Mouse (Mus musculus) forebrain, embryonic 12.5 days (tissue): ENCODE results near the gene Hsph1. TPM values are rescaled to one million over a fixed set of nuclear protein-coding genes. Genes with fewer than 3 reads are reported as not detected.

Source experiments
- ATAC-seq: fragments of 200-750 bp; cut with Nextera tagmentation; 2 replicates; pipeline ENCODE4 v1.8.0; 2017; ENCODE audit warnings: moderate TSS enrichment; ENCODE audit not compliant: low FRiP score
- H3K27ac ChIP-seq: fragments of 300-500 bp; sonication (generic); 2 replicates; pipeline ENCODE4 v1.5.1; 2016; ENCODE audit warnings: mild to moderate bottlenecking
- H3K27me3 ChIP-seq: fragments of 300-500 bp; sonication (generic); 2 replicates; pipeline ENCODE4 v1.6.1; 2016; ENCODE audit warnings: mild to moderate bottlenecking
- H3K36me3 ChIP-seq: fragments of 300-500 bp; sonication (generic); replicated peaks from 2 replicates; pipeline ENCODE4 v1.6.1; 2016; ENCODE audit warnings: mild to moderate bottlenecking
- H3K4me1 ChIP-seq: fragments of 300-500 bp; sonication (generic); 2 replicates; pipeline ENCODE4 v1.6.1; 2016
- H3K4me2 ChIP-seq: fragments of 300-500 bp; sonication (generic); 2 replicates; pipeline ENCODE4 v1.6.1; 2016; ENCODE audit warnings: mild to moderate bottlenecking, moderate library complexity
- H3K4me3 ChIP-seq: fragments of 300-500 bp; sonication (generic); replicated peaks from 2 replicates; pipeline ENCODE4 v1.5.1; 2016; ENCODE audit warnings: mild to moderate bottlenecking
- H3K9ac ChIP-seq: fragments of 300-500 bp; sonication (generic); 2 replicates; pipeline ENCODE4 v1.6.1; 2016; ENCODE audit warnings: mild to moderate bottlenecking
- H3K9me3 ChIP-seq: fragments of 300-500 bp; sonication (generic); 2 replicates; pipeline ENCODE4 v1.6.1; 2016
- WGBS: fragments of 180-500 bp; shearing (Covaris S2); methylation state at CpG from one replicate; pipeline ENCODE4 v1.1.7; 2016; 5-methylcytosine and 5-hydroxymethylcytosine counted together
- polyA plus RNA-seq: library from polyadenylated mRNA; unstranded; fragments of >200 nt; fragmentation: Nextera tagmentation; extraction: Ambion mirVana; gene quantifications from 2 replicates; pipeline ENCODE4 v1.2.1, GENCODE M21; 2016

Gene Hsph1
- polyA plus RNA-seq, 1 experiment from 2014 or later, result 123 TPM

DNA sequence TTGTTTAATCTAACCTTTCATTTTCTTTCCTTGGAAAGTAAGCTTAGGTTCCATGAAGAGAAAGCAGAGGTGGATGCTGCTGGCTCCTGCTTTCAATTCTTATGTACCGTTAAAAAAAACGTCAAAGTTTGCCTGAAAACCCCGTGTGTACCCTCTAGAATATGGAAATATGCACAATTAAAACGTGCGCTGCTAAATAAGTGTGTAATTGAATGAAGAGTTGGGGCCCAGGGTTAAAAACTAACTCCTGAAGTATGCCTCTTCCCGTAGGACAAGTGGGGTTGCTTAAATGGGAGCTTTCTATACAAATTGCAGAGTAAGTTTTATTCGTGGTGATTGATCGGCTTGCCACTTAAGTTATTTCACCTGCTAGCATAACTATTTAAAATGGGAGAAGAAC lies 1.1 kb upstream of the Hsph1 start:
- no peak for ATAC-seq
- Histone ChIP-seq H3K27me3 (no peaks in the 10 kb centered on the region), H3K9ac (no peak overlapping the region; the same call in 1 of the 2 replicates), H3K36me3 (peaks cover 14% of the 10 kb centered on the region), H3K9me3 (no peaks in the 10 kb centered on the region), H3K27ac (no peak overlapping the region), H3K4me3 (peak overlapping the region; percentile 75; the same call in 1 of the 2 replicates), H3K4me1 (peaks cover 29% of the 10 kb centered on the region), H3K4me2 (peak overlapping the region; percentile 95)
- 48% methylated on average over 8 of the region's 8 CpGs for WGBS

DNA sequence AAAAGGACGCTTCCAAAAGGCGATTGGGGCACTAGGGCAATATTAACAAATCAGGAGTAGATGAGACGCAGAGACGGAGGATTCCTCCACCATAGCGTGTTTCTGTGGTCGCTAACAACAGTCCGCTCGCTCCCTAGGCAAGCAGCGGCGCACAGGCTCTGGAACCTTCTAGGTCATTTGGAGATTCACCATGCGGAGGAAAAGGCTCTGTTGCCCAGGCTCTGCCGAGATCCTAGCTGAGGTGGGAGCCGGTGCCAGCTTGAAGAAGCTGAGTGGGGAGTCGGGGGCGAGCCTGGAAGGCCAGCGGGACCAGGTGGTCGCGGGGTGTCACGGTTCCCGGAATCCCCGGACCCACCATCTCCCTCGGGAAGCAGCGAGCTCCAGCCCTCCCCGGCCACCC lies 620 bp downstream of the Hsph1 start:
- no peaks in the 10 kb centered on the region for H3K27me3 ChIP-seq
- H3K4me2 ChIP-seq, result peak overlapping the region; percentile 95
- peak overlapping the region; percentile 84 for H3K9ac ChIP-seq
- WGBS, result under 1% methylated on average over 24 of the region's 24 CpGs
- H3K4me1 ChIP-seq, result peaks cover 29% of the 10 kb centered on the region
- peak overlapping the region; percentile 81 for H3K27ac ChIP-seq
- no peak for ATAC-seq
- no peaks in the 10 kb centered on the region for H3K9me3 ChIP-seq
- H3K4me3 ChIP-seq, result peak overlapping the region; percentile 75
- peaks cover 32% of the 10 kb centered on the region for H3K36me3 ChIP-seq

DNA sequence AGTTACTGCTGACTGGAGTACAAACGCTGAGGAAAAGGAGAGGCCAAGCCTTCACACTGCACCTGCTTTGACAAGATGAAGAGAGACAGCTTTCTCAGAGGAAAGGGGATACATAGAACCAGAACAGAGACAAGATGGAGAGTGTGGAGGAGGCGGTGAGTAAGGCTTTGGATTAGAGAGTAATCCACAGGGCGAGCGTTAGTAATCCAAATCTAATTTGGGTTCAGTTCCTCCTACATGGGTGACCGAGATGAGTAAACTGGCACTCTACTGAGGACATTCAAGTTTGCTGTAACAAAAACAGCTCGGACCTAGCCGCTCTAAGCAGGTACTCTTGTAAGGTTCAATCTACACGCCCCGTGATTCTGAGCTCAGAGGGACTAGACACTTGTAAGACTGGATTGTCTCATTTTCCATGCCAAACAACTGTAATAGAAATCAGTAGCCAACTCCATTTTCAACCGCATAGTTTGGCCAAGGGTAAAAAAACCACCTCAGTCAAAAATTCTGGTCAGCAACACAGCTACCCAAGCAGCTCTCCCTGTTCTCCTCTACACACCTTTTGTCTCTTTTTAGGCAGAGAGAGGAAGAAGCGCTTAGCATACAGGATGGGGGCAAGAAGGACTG lies 1.7 kb downstream of the Hsph1 start:
- peaks cover 42% of the 10 kb centered on the region for H3K36me3 ChIP-seq
- H3K9me3 ChIP-seq, result no peaks in the 10 kb centered on the region
- peak overlapping the region; percentile 75 for H3K4me3 ChIP-seq
- ATAC-seq, result no peak
- peak overlapping the region; percentile 84 for H3K9ac ChIP-seq
- no peaks in the 10 kb centered on the region for H3K27me3 ChIP-seq
- peak overlapping the region; percentile 95 for H3K4me2 ChIP-seq
- H3K4me1 ChIP-seq, result peaks cover 29% of the 10 kb centered on the region
- H3K27ac ChIP-seq, result no peak overlapping the region
- 71% methylated on average over 11 of the region's 11 CpGs for WGBS

DNA sequence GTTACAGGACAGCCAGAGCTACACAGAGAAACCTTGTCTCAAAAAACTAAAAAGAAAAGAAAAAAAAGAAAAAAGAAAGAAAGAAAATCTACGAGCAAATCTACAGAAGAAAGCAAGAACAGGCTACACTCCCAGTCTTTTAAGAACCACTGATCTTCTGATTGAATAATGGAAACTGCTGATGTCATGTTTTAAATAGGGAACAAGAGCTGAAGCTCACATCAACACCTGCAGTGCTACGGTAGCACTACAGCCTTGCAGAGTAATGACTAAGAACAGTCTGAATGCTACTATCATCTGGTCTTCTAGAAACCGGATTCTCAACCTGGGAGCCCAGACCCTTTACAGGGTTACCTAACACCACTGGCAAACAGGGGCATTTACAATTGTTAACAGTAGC lies 10.6 kb downstream of the Hsph1 start:
- Histone ChIP-seq H3K4me1 (no peaks in the 10 kb centered on the region), H3K27me3 (no peaks in the 10 kb centered on the region), H3K36me3 (peaks cover 94% of the 10 kb centered on the region), H3K4me2 (no peak overlapping the region), H3K27ac (no peak overlapping the region), H3K9me3 (no peaks in the 10 kb centered on the region), H3K4me3 (no peak overlapping the region), H3K9ac (no peak overlapping the region)
- ATAC-seq, result no peak
- 83% methylated on average over 3 of the region's 3 CpGs for whole genome bisulfite sequencing

DNA sequence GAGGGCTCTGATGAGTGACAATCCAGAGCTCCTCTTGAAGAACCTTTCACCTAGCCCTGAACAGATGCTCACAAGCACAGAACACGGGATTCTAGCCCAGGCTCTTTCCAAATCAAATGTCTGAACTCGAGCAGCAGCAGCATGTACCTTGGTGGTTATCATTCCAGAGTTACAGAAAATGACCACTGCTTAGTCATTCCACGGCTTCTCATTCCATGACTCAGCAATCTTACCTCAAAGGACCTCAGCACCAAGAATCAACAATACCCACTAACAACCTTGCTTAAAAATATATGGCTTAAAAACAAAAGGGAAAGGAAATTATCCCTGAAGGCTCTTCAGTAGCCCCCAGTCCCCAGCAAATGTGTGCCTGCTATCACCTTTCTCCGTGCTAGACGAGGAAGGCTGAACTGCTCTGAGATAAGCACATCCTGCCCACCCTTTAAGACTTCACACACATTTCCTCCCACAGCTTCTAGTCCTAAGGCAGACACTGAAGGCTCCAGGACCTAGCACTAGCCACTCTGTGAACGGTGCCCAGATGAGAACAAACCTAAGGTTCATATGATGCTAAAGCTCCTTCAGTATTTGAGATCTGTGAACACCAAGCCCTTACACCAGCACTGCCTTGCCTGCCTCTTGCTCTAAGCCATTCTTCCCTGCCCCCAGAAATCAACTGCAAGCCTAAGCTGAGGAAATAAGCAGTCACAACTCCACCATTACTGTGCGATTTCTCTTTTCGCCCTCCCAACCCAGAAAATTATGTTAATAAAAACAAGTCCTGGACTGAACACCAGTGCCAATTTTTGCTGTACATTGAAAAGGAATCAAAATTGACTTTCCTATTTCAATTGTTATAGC lies 12.1 kb downstream of the Hsph1 start:
- no peak overlapping the region for H3K9ac ChIP-seq
- no peak overlapping the region for H3K27ac ChIP-seq
- peaks cover 94% of the 10 kb centered on the region for H3K36me3 ChIP-seq
- H3K4me3 ChIP-seq, result no peak overlapping the region
- WGBS, result 90% methylated on average over 8 of the region's 8 CpGs
- H3K27me3 ChIP-seq, result no peaks in the 10 kb centered on the region
- no peaks in the 10 kb centered on the region for H3K4me1 ChIP-seq
- ATAC-seq, result no peak
- H3K9me3 ChIP-seq, result no peaks in the 10 kb centered on the region
- no peak overlapping the region for H3K4me2 ChIP-seq

DNA sequence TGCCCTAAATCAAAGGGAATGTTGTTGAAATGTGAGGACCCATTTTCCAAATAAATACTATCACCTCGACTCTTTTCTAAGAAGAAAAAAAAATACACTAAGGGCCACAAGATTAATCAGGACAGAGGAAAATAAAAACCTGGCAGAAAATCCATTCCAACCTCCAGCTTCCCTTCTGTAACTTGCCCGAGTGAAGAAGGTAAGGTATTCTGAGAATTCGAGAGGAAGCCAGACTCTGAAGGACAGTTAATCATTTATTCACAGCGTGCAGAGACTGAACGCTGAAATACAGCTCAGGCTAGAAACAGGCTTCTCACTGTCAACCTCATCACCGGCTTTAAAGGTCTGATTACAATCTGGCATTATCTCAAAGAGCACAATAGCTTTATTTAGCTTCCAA lies 13.5 kb downstream of the Hsph1 start:
- peaks cover 97% of the 10 kb centered on the region for H3K36me3 ChIP-seq
- H3K4me3 ChIP-seq, result no peak overlapping the region
- H3K9me3 ChIP-seq, result no peaks in the 10 kb centered on the region
- ATAC-seq, result no peak
- H3K4me2 ChIP-seq, result no peak overlapping the region
- WGBS, result 85% methylated on average over 6 of the region's 6 CpGs
- H3K9ac ChIP-seq, result no peak overlapping the region
- H3K27ac ChIP-seq, result no peak overlapping the region
- H3K4me1 ChIP-seq, result no peaks in the 10 kb centered on the region
- no peaks in the 10 kb centered on the region for H3K27me3 ChIP-seq

DNA sequence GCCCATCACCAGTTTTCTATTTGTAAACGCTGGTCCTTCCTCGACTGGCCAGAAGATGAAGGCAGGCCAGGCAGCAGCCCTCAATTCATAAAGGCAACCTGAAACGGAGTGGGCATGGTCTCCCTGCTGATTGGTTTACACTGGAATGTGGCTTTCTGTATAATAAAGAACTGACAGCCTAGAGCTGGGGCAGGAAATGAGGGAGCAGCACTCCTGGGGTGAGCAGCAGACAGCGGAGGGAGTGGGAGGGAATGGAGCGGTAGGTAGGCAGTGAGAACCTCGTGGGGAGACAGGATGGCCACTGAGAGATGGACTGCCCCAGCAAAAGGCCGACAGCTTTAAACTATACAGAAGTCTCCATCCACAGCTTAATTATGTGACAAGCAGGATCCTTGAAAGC lies 14.0 kb downstream of the Hsph1 start:
- H3K9me3 ChIP-seq, result no peaks in the 10 kb centered on the region
- H3K4me3 ChIP-seq, result no peak overlapping the region
- no peaks in the 10 kb centered on the region for H3K27me3 ChIP-seq
- H3K4me1 ChIP-seq, result no peaks in the 10 kb centered on the region
- H3K4me2 ChIP-seq, result no peak overlapping the region
- WGBS, result 77% methylated on average over 7 of the region's 7 CpGs
- H3K27ac ChIP-seq, result no peak overlapping the region
- peaks cover 98% of the 10 kb centered on the region for H3K36me3 ChIP-seq
- ATAC-seq, result no peak
- peak overlapping the region; percentile 8; the same call in 1 of the 2 replicates for H3K9ac ChIP-seq

DNA sequence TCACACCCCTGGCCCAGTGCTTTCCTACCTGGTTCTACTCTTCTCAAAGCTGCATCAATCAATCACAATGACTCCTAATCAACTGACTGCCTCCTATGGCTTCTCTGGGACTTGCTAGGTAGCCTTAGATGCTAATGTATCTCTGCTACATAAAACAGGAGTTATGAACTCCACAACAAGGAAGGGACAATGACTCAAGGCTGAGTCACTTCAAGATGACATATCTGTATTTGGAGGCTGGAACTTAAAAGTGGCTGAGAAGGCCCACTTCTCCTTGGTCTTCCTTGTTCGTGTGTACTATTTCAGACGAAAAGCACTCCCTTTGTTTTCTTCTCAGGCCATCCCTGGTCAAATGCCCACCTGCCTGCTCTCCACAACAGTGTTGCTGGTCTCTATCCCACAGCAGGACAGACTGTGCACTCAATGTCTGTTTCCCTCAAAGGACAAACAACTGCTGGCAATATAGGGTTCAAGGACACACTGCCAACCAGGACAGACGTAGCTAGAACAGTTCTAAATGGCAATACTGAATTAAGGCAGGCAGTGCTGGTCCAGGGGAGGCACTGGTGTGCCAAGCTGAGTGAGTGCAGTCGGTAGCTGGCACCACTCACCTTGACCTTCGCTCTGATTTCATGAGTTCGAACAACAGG lies 18.3 kb downstream of the Hsph1 start:
- WGBS, result 87% methylated on average over 6 of the region's 6 CpGs
- no peak overlapping the region for H3K4me3 ChIP-seq
- H3K4me2 ChIP-seq, result no peak overlapping the region
- H3K9ac ChIP-seq, result no peak overlapping the region
- no peaks in the 10 kb centered on the region for H3K27me3 ChIP-seq
- peaks cover 94% of the 10 kb centered on the region for H3K36me3 ChIP-seq
- H3K9me3 ChIP-seq, result no peaks in the 10 kb centered on the region
- no peak for ATAC-seq
- no peaks in the 10 kb centered on the region for H3K4me1 ChIP-seq
- no peak overlapping the region for H3K27ac ChIP-seq

DNA sequence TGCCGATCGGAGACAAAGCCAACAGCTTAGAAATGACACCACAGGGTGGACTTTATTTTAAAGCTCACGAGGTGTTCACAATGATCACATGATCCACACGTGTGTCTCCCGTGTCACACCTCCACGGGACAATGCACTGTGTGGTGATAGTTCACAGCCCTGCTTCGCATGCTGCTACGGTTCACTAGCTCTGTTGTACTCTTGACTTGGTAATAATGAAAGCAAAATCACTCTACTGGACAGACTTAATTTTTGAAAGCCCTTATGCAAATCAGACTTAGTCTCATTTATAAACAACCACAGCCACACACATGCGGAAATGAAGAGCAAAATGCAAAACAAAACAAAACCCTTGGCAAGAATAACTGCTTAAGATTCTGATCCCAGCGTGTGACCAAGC lies 19.4 kb downstream of the Hsph1 start:
- Histone ChIP-seq H3K4me1 (no peaks in the 10 kb centered on the region; the same call in 1 of the 2 replicates), H3K4me2 (no peak overlapping the region), H3K4me3 (no peak overlapping the region), H3K27ac (no peak overlapping the region), H3K36me3 (peaks cover 84% of the 10 kb centered on the region), H3K27me3 (no peaks in the 10 kb centered on the region), H3K9me3 (no peaks in the 10 kb centered on the region), H3K9ac (no peak overlapping the region)
- WGBS, result 79% methylated on average over 10 of the region's 10 CpGs
- no peak for ATAC-seq

DNA sequence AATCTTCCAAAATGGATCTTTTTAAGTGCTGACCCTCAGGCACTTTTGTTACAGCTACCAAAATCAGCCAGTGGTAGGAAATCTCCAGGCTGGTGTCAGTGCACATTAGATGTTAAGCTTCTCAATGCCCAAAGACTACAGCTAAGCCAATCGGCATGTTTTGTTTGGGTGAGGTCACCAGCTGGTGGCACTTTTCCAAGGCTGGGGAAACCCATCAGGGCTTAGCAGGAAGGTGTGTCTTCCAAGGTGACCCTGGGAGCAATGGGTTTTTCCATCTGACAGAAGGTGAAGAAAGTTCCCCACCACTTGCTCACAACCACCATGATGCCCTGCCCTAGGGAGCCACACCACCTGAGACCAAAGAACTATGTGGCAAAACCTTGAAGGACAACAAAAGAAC lies 20.0 kb downstream of the Hsph1 start:
- H3K4me1 ChIP-seq, result peaks cover 2% of the 10 kb centered on the region; the same call in 1 of the 2 replicates

DNA sequence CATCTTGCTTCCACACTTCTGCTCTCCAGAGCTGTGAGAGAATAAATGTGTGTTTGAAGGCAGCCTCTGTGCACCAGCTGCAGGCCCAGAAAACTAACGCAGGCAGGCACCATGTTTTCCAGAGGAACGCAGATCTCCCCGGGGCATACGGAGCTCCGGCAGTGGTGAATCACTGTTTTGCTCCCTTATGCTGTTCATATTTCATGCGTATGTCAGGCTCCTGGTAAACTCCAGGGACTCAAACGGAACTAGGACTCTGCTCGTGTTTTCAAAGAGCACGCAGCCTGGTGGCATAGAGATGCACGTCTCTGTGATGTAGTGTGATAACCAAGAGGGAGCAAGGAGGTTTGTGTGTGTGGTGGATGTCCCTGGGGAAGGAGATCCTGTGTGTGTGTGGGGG lies 23.4 kb downstream of the Hsph1 start:
- Histone ChIP-seq H3K36me3 (peaks cover 43% of the 10 kb centered on the region), H3K27ac (peak overlapping the region; percentile 36; the same call in 1 of the 2 replicates)

More for the DNA sequence above, 20.0 kb downstream of the Hsph1 start:
- 83% methylated on average over 1 of the region's 1 CpGs for WGBS
- H3K4me3 ChIP-seq, result no peak overlapping the region
- no peaks in the 10 kb centered on the region for H3K9me3 ChIP-seq
- no peak for ATAC-seq
- H3K9ac ChIP-seq, result no peak overlapping the region
- no peak overlapping the region for H3K27ac ChIP-seq
- H3K4me2 ChIP-seq, result no peak overlapping the region
- no peaks in the 10 kb centered on the region for H3K27me3 ChIP-seq
- peaks cover 77% of the 10 kb centered on the region for H3K36me3 ChIP-seq

DNA sequence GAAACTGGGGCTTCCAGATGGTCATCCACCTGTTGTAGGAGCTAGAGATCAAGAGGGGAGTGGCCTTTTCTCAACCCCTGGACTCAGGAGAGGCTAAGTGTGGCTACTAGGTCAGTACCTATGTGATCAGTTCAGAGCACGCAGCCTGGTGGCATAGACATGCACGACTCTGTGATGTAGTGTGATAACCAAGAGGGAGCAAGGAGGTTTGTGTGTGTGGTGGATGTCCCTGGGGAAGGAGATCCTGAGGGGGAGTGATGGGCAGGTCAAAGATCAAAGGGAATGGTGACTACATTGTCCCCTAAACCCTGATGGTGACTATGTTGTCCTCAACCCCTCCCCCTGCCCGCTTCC lies 24.0 kb downstream of the Hsph1 start:
- Histone ChIP-seq H3K27ac (0 out of 2 replicates have a peak overlapping the region, but pooled peaks have one; percentile 21), H3K27me3 (no peaks in the 10 kb centered on the region), H3K9me3 (no peaks in the 10 kb centered on the region), H3K4me2 (no peak overlapping the region), H3K4me1 (peaks cover 2% of the 10 kb centered on the region; the same call in 1 of the 2 replicates), H3K9ac (no peak overlapping the region), H3K4me3 (no peak overlapping the region), H3K36me3 (peaks cover 37% of the 10 kb centered on the region)
- 94% methylated on average over 3 of the region's 3 CpGs for WGBS
- no peak for ATAC-seq

More for the DNA sequence above, 23.4 kb downstream of the Hsph1 start:
- Histone ChIP-seq H3K4me2 (no peak overlapping the region), H3K9ac (no peak overlapping the region), H3K27me3 (no peaks in the 10 kb centered on the region), H3K4me3 (no peak overlapping the region), H3K9me3 (no peaks in the 10 kb centered on the region), H3K4me1 (peaks cover 2% of the 10 kb centered on the region; the same call in 1 of the 2 replicates)
- no peak for ATAC-seq
- WGBS, result 82% methylated on average over 10 of the region's 10 CpGs
